24 mouse cellular contexts compared by ENCODE assay signal in the genomic region with DNA sequence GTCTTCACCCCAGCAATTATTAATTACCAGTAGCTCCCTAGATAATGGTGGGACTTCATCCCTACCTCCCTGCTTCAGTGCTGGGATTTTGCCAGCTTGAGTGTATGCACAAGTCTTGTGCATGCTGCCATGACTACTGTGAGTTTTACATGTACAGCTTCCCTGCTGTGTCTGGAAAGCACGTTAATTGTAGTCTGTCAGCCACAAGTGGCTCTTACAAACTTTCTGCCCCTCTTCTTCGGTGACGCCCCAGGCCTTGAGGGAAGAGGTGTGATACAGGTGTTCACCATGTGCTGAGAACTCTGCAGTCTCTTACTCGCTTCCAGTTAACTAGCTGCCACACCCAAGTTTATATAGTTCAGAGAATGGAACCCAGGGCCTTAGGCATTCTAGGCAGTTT. TPM values are rescaled to one million over a fixed set of nuclear protein-coding genes. Genes with fewer than 3 reads are reported as not detected.
DNase-seq lines count a peak whose midpoint lies in the region; ATAC-seq and TF ChIP-seq lines count a peak whose summit lies in the region.
"Had no signal": no experiment of that assay in that cellular context is flagged by ENCODE, and none has a peak within 500 bp of the region (broad histone marks: within the 10 kb centered on the region; RNA-seq: fewer than 3 reads in every experiment).

No protein-coding gene starts in this region.

- no peak overlapping the region for H3K4me2 ChIP-seq in midbrain, embryonic 16.5 days (ENCODE audit: low read length)
- H3K4me2 ChIP-seq: embryonic facial prominence, embryonic 12.5 days; forebrain, embryonic 13.5 days; forebrain, embryonic 15.5 days had no signal

- H3K9ac ChIP-seq in ES-E14 (ENCODE audit: insufficient read depth, low read depth, low read length, poor library complexity, severe bottlenecking) = no peak overlapping the region
- no peak overlapping the region for H3K9ac ChIP-seq in midbrain, embryonic 16.5 days (ENCODE audit: low read depth, low read length)
- H3K9ac ChIP-seq: embryonic facial prominence, embryonic 12.5 days; forebrain, embryonic 13.5 days; forebrain, embryonic 15.5 days; forebrain, postnatal 0 days had no signal

- H3K27ac ChIP-seq in ES-E14 (ENCODE audit: insufficient read depth, low read depth, low read length, poor library complexity, severe bottlenecking) = no peak overlapping the region
- H3K27ac ChIP-seq in midbrain, embryonic 16.5 days (ENCODE audit: low read length) = no peak overlapping the region
- H3K27ac ChIP-seq: embryonic facial prominence, embryonic 10.5 days; embryonic facial prominence, embryonic 12.5 days; forebrain, embryonic 13.5 days; forebrain, embryonic 15.5 days had no signal

- intact Hi-C loops in left cerebral cortex, postnatal 4 days (cut with DNase I) = no loop called here
- intact Hi-C loops in left cerebral cortex, postnatal 25 days (cut with DNase I) = no loop called here

- no peaks in the 10 kb centered on the region for H3K36me3 ChIP-seq in ES-E14 (ENCODE audit: control insufficient read depth, insufficient read depth, low read length, poor library complexity, severe bottlenecking)
- H3K36me3 ChIP-seq in midbrain, embryonic 16.5 days (ENCODE audit: control insufficient read depth, insufficient read depth, low read length) = no peaks in the 10 kb centered on the region; the same call in 1 of the 2 replicates
- H3K36me3 ChIP-seq: embryonic facial prominence, embryonic 10.5 days had no signal

- DNase-seq in left cerebral cortex, postnatal 4 days = peak; percentile 3
- DNase-seq in left cerebral cortex, postnatal 25 days (ENCODE audit: low spot score in 2 of 2) = no peak
- DNase-seq in ES-E14 (ENCODE audit: low read depth, low spot score) (peak; percentile 9), WW6 (ENCODE audit: low read depth, low spot score) (peak; percentile 13)
- no peak for DNase-seq in urinary bladder, adult 18-20 months (ENCODE audit: low spot score in 2 of 2)
- no peak for DNase-seq in ovary, adult 18-20 months (ENCODE audit: low spot score)
- DNase-seq: adrenal gland, adult 2 months; adrenal gland, postnatal 10 days; adrenal gland, postnatal 25 days; cerebellum, adult 11-12 months; cerebellum, adult 2 months; cerebellum, adult 9-10 months; cerebellum, postnatal 14 days; cerebellum, postnatal 36 days; forebrain, postnatal 0 days had no signal

- no peak overlapping the region for H3K4me3 ChIP-seq in ES-E14 (ENCODE audit: insufficient read depth in 1 of 2, low read depth in 1 of 2, low read length in 2 of 2, poor library complexity in 1 of 2, severe bottlenecking in 1 of 2)
- H3K4me3 ChIP-seq in midbrain, embryonic 16.5 days (ENCODE audit: low read depth, low read length) = no peak overlapping the region
- H3K4me3 ChIP-seq: embryonic facial prominence, embryonic 10.5 days; embryonic facial prominence, embryonic 12.5 days; forebrain, embryonic 13.5 days; forebrain, embryonic 15.5 days had no signal

- no peaks in the 10 kb centered on the region for H3K27me3 ChIP-seq in midbrain, embryonic 16.5 days (ENCODE audit: control insufficient read depth, insufficient read depth, low read depth, low read length)
- H3K27me3 ChIP-seq: CH12.LX; embryonic facial prominence, embryonic 12.5 days; forebrain, embryonic 13.5 days; forebrain, embryonic 15.5 days; Patski had no signal

- H3K9me3 ChIP-seq in ES-E14 (ENCODE audit: control insufficient read depth, insufficient read depth, low read depth, low read length) = no peaks in the 10 kb centered on the region
- H3K9me3 ChIP-seq in midbrain, embryonic 16.5 days (replicated peaks; ENCODE audit: control insufficient read depth, low read length, poor library complexity, severe bottlenecking) = no peaks in the 10 kb centered on the region
- H3K9me3 ChIP-seq: embryonic facial prominence, embryonic 10.5 days; embryonic facial prominence, embryonic 12.5 days; forebrain, embryonic 13.5 days; forebrain, embryonic 15.5 days; G1E had no signal

- H3K4me1 ChIP-seq in ES-E14 (ENCODE audit: control insufficient read depth in 2 of 2, insufficient read depth in 2 of 2, low read length in 2 of 2, poor library complexity in 1 of 2) = no peaks in the 10 kb centered on the region
- no peaks in the 10 kb centered on the region for H3K4me1 ChIP-seq in midbrain, embryonic 16.5 days (ENCODE audit: control insufficient read depth, insufficient read depth, low read length)
- H3K4me1 ChIP-seq: embryonic facial prominence, embryonic 10.5 days; embryonic facial prominence, embryonic 12.5 days had no signal

- in situ Hi-C loops in ES-E14 (cut with MboI; ENCODE audit: low sequenced_read_pairs in 2 of 2, unreplicated experiment in 2 of 2) = no loop called here

- WGBS in midbrain, embryonic 16.5 days = 85% methylated on average over 4 of the region's 4 CpGs

- ATAC-seq in midbrain, embryonic 16.5 days = no peak
- ATAC-seq: CD4-positive, CD25-positive, alpha-beta regulatory T cell, adult 4 months; forebrain, embryonic 13.5 days; forebrain, embryonic 15.5 days; forebrain, postnatal 0 days; Patski had no signal

TF ChIP-seq in ES-E14, 5 proteins besides CTCF, POLR2A, EP300 and RAD21:
- TF ChIP-seq HCFC1 (IDR thresholded peaks at IDR 0.05; ENCODE audit: borderline replicate concordance, insufficient read depth, low read length) = no peak
- no peak for TF ChIP-seq MAFK (IDR thresholded peaks at IDR 0.05; ENCODE audit: insufficient read depth, low read depth, low read length)
- no peak for TF ChIP-seq CHD2 (IDR thresholded peaks at IDR 0.05; ENCODE audit: low read depth, low read length)
- no peak for TF ChIP-seq ZC3H11A (IDR thresholded peaks at IDR 0.05; ENCODE audit: borderline replicate concordance, low read depth, low read length)
- no peak for TF ChIP-seq ZNF384 (IDR thresholded peaks at IDR 0.05; ENCODE audit: low read depth, low read length)

RNA-seq across cellular contexts. Expression of a gene that starts 34.4 kb away (rescaled TPM):
- total RNA-seq in left cerebral cortex, postnatal 4 days (2021) = 10 to 100 TPM; 10.3 to 11.0 TPM
- 10 to 100 TPM; 10.9 to 11.2 TPM for total RNA-seq in left cerebral cortex, postnatal 25 days (2021)
- 6.6 and 6.7 TPM in 2 replicates for total RNA-seq in ES-E14 (2012; rRNA removed)
- 2.5 and 2.8 TPM in 2 replicates for polyA plus RNA-seq in midbrain, embryonic 16.5 days (2015; fragmentation: Nextera tagmentation; extraction: Ambion mirVana)

RNA-seq across cellular contexts. Expression of a gene that starts 34.9 kb away (rescaled TPM):
- 10 to 100 TPM; 27.3 to 32.1 TPM for total RNA-seq in left cerebral cortex, postnatal 4 days (2021)
- 10 to 100 TPM; 31.2 to 31.8 TPM for total RNA-seq in left cerebral cortex, postnatal 25 days (2021)
- total RNA-seq in ES-E14 (2012; rRNA removed) = 5.4 and 6.9 TPM in 2 replicates
- polyA plus RNA-seq in midbrain, embryonic 16.5 days (2015; fragmentation: Nextera tagmentation; extraction: Ambion mirVana) = 24.6 and 26.1 TPM in 2 replicates

Comparison
In these comparisons a context has a peak if more than half of its experiments do, and no peak if none do; other contexts are left out.
1. DNase-seq: peak in left cerebral cortex, postnatal 4 days (single experiment), ES-E14 (single experiment) and WW6 (single experiment); none in left cerebral cortex, postnatal 25 days (0 of 2), urinary bladder, adult 18-20 months (0 of 2) and ovary, adult 18-20 months (single experiment).